Mouse (Mus musculus): ENCODE measurements around the gene Gm28308. TPM values are rescaled to one million over a fixed set of nuclear protein-coding genes. Genes with fewer than 3 reads are reported as not detected.

Gene Gm28308
- polyA plus RNA-seq, 1 experiment: not detected

GRCm38 (mm10) chr6:52121173-52121572 lies 92.0 kb downstream of the Gm28308 start:
- Histone ChIP-seq H3K4me3 (ENCODE audit: insufficient read depth, low read length) (no peak overlapping the region), H3K27ac (ENCODE audit: insufficient read depth, low read length) (no peak overlapping the region), H3K4me1 (ENCODE audit: control insufficient read depth, insufficient read depth, low read length) (no peaks in the 10 kb centered on the region)
- TF ChIP-seq CTCF (IDR thresholded peaks at IDR 0.05; ENCODE audit: extremely low read depth, insufficient read depth, low read length) (no peak), POLR2A (IDR thresholded peaks at IDR 0.05; ENCODE audit: extremely low read depth, insufficient read depth, low read length) (no peak)

GRCm38 (mm10) chr6:52118903-52119635 lies 94.1 kb downstream of the Gm28308 start:
- no peaks in the 10 kb centered on the region for H3K4me1 ChIP-seq (ENCODE audit: control insufficient read depth, insufficient read depth, low read length)
- TF ChIP-seq POLR2A (IDR thresholded peaks at IDR 0.05; ENCODE audit: extremely low read depth, insufficient read depth, low read length): no peak
- no peak for TF ChIP-seq CTCF (IDR thresholded peaks at IDR 0.05; ENCODE audit: extremely low read depth, insufficient read depth, low read length)
- H3K27ac ChIP-seq (ENCODE audit: insufficient read depth, low read length): no peak overlapping the region
- no peak overlapping the region for H3K4me3 ChIP-seq (ENCODE audit: insufficient read depth, low read length)

- no peak overlapping the region for H3K4me3 ChIP-seq (ENCODE audit: insufficient read depth, low read length)
- no peak overlapping the region for H3K27ac ChIP-seq (ENCODE audit: insufficient read depth, low read length)
- no peaks in the 10 kb centered on the region for H3K4me1 ChIP-seq (ENCODE audit: control insufficient read depth, insufficient read depth, low read length)
- TF ChIP-seq CTCF (IDR thresholded peaks at IDR 0.05; ENCODE audit: extremely low read depth, insufficient read depth, low read length) (no peak), POLR2A (IDR thresholded peaks at IDR 0.05; ENCODE audit: extremely low read depth, insufficient read depth, low read length) (no peak)
Measured at GRCm38 (mm10) chr6:52115899-52116298, 97.2 kb downstream of the Gm28308 start.

Other genes with a start within 250 kb of the Gm28308 start
- gene Skap2, start 200.8 kb downstream of the Gm28308 start, polyA plus RNA-seq (2012; rRNA removed): 10.3 and 10.9 TPM in 2 replicates
- gene Hoxa1, start 55.0 kb downstream of the Gm28308 start, polyA plus RNA-seq (2012; rRNA removed): not detected in 2 replicates
- not detected in 2 replicates for gene Hoxa2, start 48.5 kb downstream of the Gm28308 start, polyA plus RNA-seq (2012; rRNA removed)
- gene 5730596B20Rik, start 35.8 kb downstream of the Gm28308 start, polyA plus RNA-seq (2012; rRNA removed): not detected in 2 replicates
- gene Hoxa4, start 21.6 kb downstream of the Gm28308 start, polyA plus RNA-seq (2012; rRNA removed): not detected in 2 replicates
- not detected in 2 replicates for gene Hoxa5, start 8.8 kb downstream of the Gm28308 start, polyA plus RNA-seq (2012; rRNA removed)
- not detected in 2 replicates for gene Hoxa6, start 4.6 kb downstream of the Gm28308 start, polyA plus RNA-seq (2012; rRNA removed)
- gene Hoxa3, start within 50 bp of the Gm28308 start, polyA plus RNA-seq (2012; rRNA removed): not detected in 2 replicates
- 0.04 TPM in 1 of 2 replicates, not detected in the other for gene Hoxa7, start 8.5 kb upstream of the Gm28308 start, polyA plus RNA-seq (2012; rRNA removed)
- gene Hoxa9, start 17.8 kb upstream of the Gm28308 start, polyA plus RNA-seq (2012; rRNA removed): not detected in 2 replicates
- gene Hoxa10, start 27.5 kb upstream of the Gm28308 start, polyA plus RNA-seq (2012; rRNA removed): not detected in 2 replicates
- gene Hoxa11, start 32.5 kb upstream of the Gm28308 start, polyA plus RNA-seq (2012; rRNA removed): not detected in 2 replicates
- gene Hoxa13, start 47.5 kb upstream of the Gm28308 start, polyA plus RNA-seq (2012; rRNA removed): not detected in 2 replicates
- gene Evx1, start 100.2 kb upstream of the Gm28308 start, polyA plus RNA-seq (2012; rRNA removed): not detected in 2 replicates